Mouse (Mus musculus): ENCODE measurements at regions not wholly inside any gene's neighbourhood (a gene's known extent, or its start where the extent isn't known, plus 50 kb on each side); places are given as distances from the start of the nearest gene placed in this dataset.

GRCm38 (mm10) chr5:39173491-39173890, 296.9 kb upstream of the Clnk start:
- no peak for DNase-seq (ENCODE audit: low spot score in 2 of 2)

GRCm38 (mm10) chr5:39159651-39160050, 283.0 kb upstream of the Clnk start:
- DNase-seq (ENCODE audit: low spot score in 2 of 2), result peak; percentile 39

GRCm38 (mm10) chr5:39155763-39156162, 279.2 kb upstream of the Clnk start:
- DNase-seq (ENCODE audit: low spot score in 2 of 2), result no peak

- DNase-seq (ENCODE audit: low spot score in 2 of 2), result no peak
Observed at GRCm38 (mm10) chr5:39153291-39153794, 276.7 kb upstream of the Clnk start.

GRCm38 (mm10) chr5:39151917-39152316, 275.3 kb upstream of the Clnk start:
- DNase-seq (ENCODE audit: low spot score in 2 of 2), result no peak

- DNase-seq (ENCODE audit: low spot score in 2 of 2), result no peak
Observed at GRCm38 (mm10) chr5:39150891-39151290, 274.3 kb upstream of the Clnk start.

- DNase-seq (ENCODE audit: low spot score in 2 of 2), result no peak
Observed at GRCm38 (mm10) chr5:39145658-39146057, 269.0 kb upstream of the Clnk start.

- no peak for DNase-seq (ENCODE audit: low spot score in 2 of 2)
Observed at GRCm38 (mm10) chr5:39144225-39144624, 267.6 kb upstream of the Clnk start.

GRCm38 (mm10) chr5:39143648-39144047, 267.0 kb upstream of the Clnk start:
- DNase-seq (ENCODE audit: low spot score in 2 of 2), result no peak

- no peak for DNase-seq (ENCODE audit: low spot score in 2 of 2)
Observed at GRCm38 (mm10) chr5:39138375-39138774, 261.8 kb upstream of the Clnk start.

GRCm38 (mm10) chr5:39128931-39129330, 252.3 kb upstream of the Clnk start:
- DNase-seq (ENCODE audit: low spot score in 2 of 2), result no peak

- DNase-seq (ENCODE audit: low spot score in 2 of 2), result no peak
Observed at GRCm38 (mm10) chr5:39126833-39127232, 250.2 kb upstream of the Clnk start.

GRCm38 (mm10) chr5:39126270-39126691, 249.7 kb upstream of the Clnk start:
- DNase-seq (ENCODE audit: low spot score in 2 of 2), result peak in 1 of 2 experiments; percentile 25

- DNase-seq (ENCODE audit: low spot score in 2 of 2), result no peak
Observed at GRCm38 (mm10) chr5:39110336-39110735, 233.7 kb upstream of the Clnk start.

- no peak for DNase-seq (ENCODE audit: low spot score in 2 of 2)
Observed at GRCm38 (mm10) chr5:39109526-39109925, 232.9 kb upstream of the Clnk start.

- no peak for DNase-seq (ENCODE audit: low spot score in 2 of 2)
Observed at GRCm38 (mm10) chr5:39099113-39099512, 222.5 kb upstream of the Clnk start.

GRCm38 (mm10) chr5:39094875-39095274, 218.3 kb upstream of the Clnk start:
- no peak for DNase-seq (ENCODE audit: low spot score in 2 of 2)

GRCm38 (mm10) chr5:39076555-39077178, 200.1 kb upstream of the Clnk start:
- DNase-seq (ENCODE audit: low spot score in 2 of 2), result peak; percentile 24 to 34

GRCm38 (mm10) chr5:39069683-39070082, 193.1 kb upstream of the Clnk start:
- DNase-seq (ENCODE audit: low spot score in 2 of 2), result no peak

- peak; percentile 60 to 78 for DNase-seq (ENCODE audit: low spot score in 2 of 2)
Observed at GRCm38 (mm10) chr5:39063061-39063460, 186.4 kb upstream of the Clnk start.

GRCm38 (mm10) chr5:39052490-39053250, 176.1 kb upstream of the Clnk start:
- DNase-seq (ENCODE audit: low spot score in 2 of 2), result peak; percentile 65 to 79

- no peak for DNase-seq (ENCODE audit: low spot score in 2 of 2)
Observed at GRCm38 (mm10) chr5:39050512-39050911, 173.9 kb upstream of the Clnk start.

- no peak for DNase-seq (ENCODE audit: low spot score in 2 of 2)
Observed at GRCm38 (mm10) chr5:39049141-39049540, 172.5 kb upstream of the Clnk start.

Measured in right cerebral cortex, postnatal 10 days (tissue).